Mouse (Mus musculus) limb, embryonic 13.5 days (tissue): Measurements from ENCODE around the gene Wdr46. TPM values are rescaled to one million over a fixed set of nuclear protein-coding genes. Genes with fewer than 3 reads are reported as not detected.

Experiments used
- ATAC-seq: fragments of 200-750 bp; cut with Nextera tagmentation; 2 replicates; pipeline ENCODE4 v1.8.0; 2017; ENCODE audit warnings: low read depth, moderate number of reproducible peaks, moderate TSS enrichment; ENCODE audit not compliant: low FRiP score
- H3K27ac ChIP-seq: fragments of 300-500 bp; sonication (generic); 2 replicates; pipeline ENCODE4 v1.5.1; 2015; ENCODE audit warnings: inconsistent platforms, mild to moderate bottlenecking, moderate library complexity
- H3K27me3 ChIP-seq: fragments of 300-500 bp; sonication (generic); 2 replicates; pipeline ENCODE4 v1.6.1; 2015; ENCODE audit warnings: mild to moderate bottlenecking, inconsistent platforms
- H3K36me3 ChIP-seq: fragments of 300-500 bp; sonication (generic); 2 replicates; pipeline ENCODE4 v1.6.1; 2015; ENCODE audit warnings: inconsistent platforms, mild to moderate bottlenecking, moderate library complexity
- H3K4me1 ChIP-seq: fragments of 300-500 bp; sonication (generic); 2 replicates; pipeline ENCODE4 v1.6.1; 2015; ENCODE audit warnings: inconsistent platforms
- H3K4me2 ChIP-seq: fragments of 300-500 bp; sonication (generic); replicated peaks from 2 replicates; pipeline ENCODE4 v1.6.1; 2015; ENCODE audit warnings: inconsistent platforms, mild to moderate bottlenecking, moderate library complexity
- H3K4me3 ChIP-seq: fragments of 300-500 bp; sonication (generic); 2 replicates; pipeline ENCODE4 v1.5.1; 2015; ENCODE audit warnings: moderate library complexity, mild to moderate bottlenecking, inconsistent platforms
- H3K9ac ChIP-seq: fragments of 300-500 bp; sonication (generic); 2 replicates; pipeline ENCODE4 v1.6.1; 2015; ENCODE audit warnings: mild to moderate bottlenecking, inconsistent platforms
- H3K9me3 ChIP-seq: fragments of 300-500 bp; sonication (generic); 2 replicates; pipeline ENCODE4 v1.6.1; 2016; ENCODE audit warnings: inconsistent platforms
- WGBS: fragments of 180-500 bp; shearing (Covaris S2); methylation state at CpG from one replicate; pipeline ENCODE4 v1.1.7; 2015; 5-methylcytosine and 5-hydroxymethylcytosine counted together
- polyA plus RNA-seq: library from polyadenylated mRNA; unstranded; fragments of >200 nt; fragmentation: Nextera tagmentation; extraction: Ambion mirVana; gene quantifications from 2 replicates; pipeline ENCODE4 v1.2.1, GENCODE M21; 2015

Gene Wdr46
- polyA plus RNA-seq, 1 experiment from 2014 or later, result 37.0 TPM

- 85% methylated on average over 10 of the region's 10 CpGs for WGBS
- Histone ChIP-seq H3K4me2 (no peak overlapping the region), H3K36me3 (peaks cover 22% of the 10 kb centered on the region; the same call in 1 of the 2 replicates), H3K9me3 (no peaks in the 10 kb centered on the region), H3K4me3 (no peak overlapping the region), H3K27ac (no peak overlapping the region), H3K27me3 (no peaks in the 10 kb centered on the region), H3K4me1 (peaks cover 18% of the 10 kb centered on the region), H3K9ac (no peak overlapping the region)
- no peak for ATAC-seq
These were observed 15.7 kb upstream of the Wdr46 start for GRCm38 (mm10) chr17:33924577-33925283.

- Histone ChIP-seq H3K9me3 (no peaks in the 10 kb centered on the region), H3K4me1 (peaks cover 14% of the 10 kb centered on the region), H3K27ac (no peak overlapping the region), H3K4me2 (no peak overlapping the region), H3K27me3 (no peaks in the 10 kb centered on the region), H3K36me3 (peaks cover 22% of the 10 kb centered on the region; the same call in 1 of the 2 replicates), H3K4me3 (no peak overlapping the region), H3K9ac (no peak overlapping the region)
- ATAC-seq, result no peak
- WGBS, result 84% methylated on average over 21 of the region's 21 CpGs
These were observed 14.9 kb upstream of the Wdr46 start for GRCm38 (mm10) chr17:33925406-33926116.

GRCm38 (mm10) chr17:33926207-33926932 lies 14.1 kb upstream of the Wdr46 start:
- H3K4me2 ChIP-seq, result no peak overlapping the region
- H3K9me3 ChIP-seq, result no peaks in the 10 kb centered on the region
- 75% methylated on average over 17 of the region's 17 CpGs for WGBS
- ATAC-seq, result no peak
- H3K36me3 ChIP-seq, result peaks cover 22% of the 10 kb centered on the region; the same call in 1 of the 2 replicates
- H3K27me3 ChIP-seq, result no peaks in the 10 kb centered on the region
- no peak overlapping the region for H3K4me3 ChIP-seq
- no peak overlapping the region for H3K27ac ChIP-seq
- peaks cover 21% of the 10 kb centered on the region for H3K4me1 ChIP-seq
- H3K9ac ChIP-seq, result no peak overlapping the region

GRCm38 (mm10) chr17:33928251-33928947 lies 12.1 kb upstream of the Wdr46 start:
- H3K4me1 ChIP-seq, result peaks cover 24% of the 10 kb centered on the region
- H3K4me3 ChIP-seq, result peak overlapping the region; percentile 87
- no peak for ATAC-seq
- no peak overlapping the region for H3K27ac ChIP-seq
- no peaks in the 10 kb centered on the region for H3K27me3 ChIP-seq
- WGBS, result 63% methylated on average over 21 of the region's 21 CpGs
- H3K9me3 ChIP-seq, result no peaks in the 10 kb centered on the region
- H3K9ac ChIP-seq, result peak overlapping the region; percentile 89
- H3K4me2 ChIP-seq, result peak overlapping the region; percentile 98
- peaks cover 37% of the 10 kb centered on the region for H3K36me3 ChIP-seq

GRCm38 (mm10) chr17:33929371-33930279 lies 10.8 kb upstream of the Wdr46 start, which contains the start of gene Rgl2:
Gene Rgl2, plus strand, starts transcription at chr17:33929543.
- H3K36me3 ChIP-seq, result peaks cover 50% of the 10 kb centered on the region
- H3K9me3 ChIP-seq, result no peaks in the 10 kb centered on the region
- peak within 1 kb of the TSS; percentile 87 for H3K4me3 ChIP-seq
- peak; percentile 77 for ATAC-seq
- H3K27me3 ChIP-seq, result no peaks in the 10 kb centered on the region
- WGBS, result 0% methylated on average over 76 of the region's 80 CpGs
- peak within 1 kb of the TSS; percentile 89 for H3K9ac ChIP-seq
- H3K4me2 ChIP-seq, result peak within 1 kb of the TSS; percentile 98
- peaks cover 24% of the 10 kb centered on the region for H3K4me1 ChIP-seq
- H3K27ac ChIP-seq, result peak within 1 kb of the TSS; percentile 96

- peaks cover 52% of the 10 kb centered on the region for H3K36me3 ChIP-seq
- H3K27me3 ChIP-seq, result no peaks in the 10 kb centered on the region
- H3K4me3 ChIP-seq, result peak overlapping the region; percentile 87
- peak overlapping the region; percentile 96 for H3K27ac ChIP-seq
- under 1% methylated on average over 45 of the region's 45 CpGs for WGBS
- H3K4me1 ChIP-seq, result peaks cover 24% of the 10 kb centered on the region
- peak overlapping the region; percentile 89 for H3K9ac ChIP-seq
- ATAC-seq, result peak; percentile 10; the same call in 1 of the 2 replicates
- H3K4me2 ChIP-seq, result peak overlapping the region; percentile 98
- H3K9me3 ChIP-seq, result no peaks in the 10 kb centered on the region
These were observed 9.9 kb upstream of the Wdr46 start for GRCm38 (mm10) chr17:33930280-33931158.

GRCm38 (mm10) chr17:33931159-33931866 lies 9.1 kb upstream of the Wdr46 start:
- H3K27ac ChIP-seq, result no peak overlapping the region

GRCm38 (mm10) chr17:33931947-33932346 lies 8.5 kb upstream of the Wdr46 start:
- Histone ChIP-seq H3K9me3 (no peaks in the 10 kb centered on the region), H3K36me3 (peaks cover 55% of the 10 kb centered on the region), H3K27ac (no peak overlapping the region), H3K9ac (no peak overlapping the region), H3K4me2 (peak overlapping the region; percentile 98; the same call in 1 of the 2 replicates), H3K4me3 (peak overlapping the region; percentile 87; the same call in 1 of the 2 replicates), H3K27me3 (no peaks in the 10 kb centered on the region), H3K4me1 (peaks cover 24% of the 10 kb centered on the region)
- 91% methylated on average over 11 of the region's 11 CpGs for WGBS
- no peak for ATAC-seq

More at GRCm38 (mm10) chr17:33931159-33931866, 9.1 kb upstream of the Wdr46 start:
- whole genome bisulfite sequencing, result 37% methylated on average over 18 of the region's 18 CpGs
- no peak for ATAC-seq
- peaks cover 24% of the 10 kb centered on the region for H3K4me1 ChIP-seq
- H3K9ac ChIP-seq, result peak overlapping the region; percentile 89
- H3K4me2 ChIP-seq, result peak overlapping the region; percentile 98
- H3K27me3 ChIP-seq, result no peaks in the 10 kb centered on the region
- H3K9me3 ChIP-seq, result no peaks in the 10 kb centered on the region
- peak overlapping the region; percentile 87 for H3K4me3 ChIP-seq
- H3K36me3 ChIP-seq, result peaks cover 52% of the 10 kb centered on the region

- no peak overlapping the region for H3K9ac ChIP-seq
- H3K36me3 ChIP-seq, result peaks cover 56% of the 10 kb centered on the region
- 88% methylated on average over 14 of the region's 14 CpGs for WGBS
These were observed 8.0 kb upstream of the Wdr46 start for GRCm38 (mm10) chr17:33932448-33932847.

GRCm38 (mm10) chr17:33932970-33933369 lies 7.5 kb upstream of the Wdr46 start:
- Histone ChIP-seq H3K4me2 (no peak overlapping the region), H3K36me3 (peaks cover 58% of the 10 kb centered on the region), H3K4me1 (peaks cover 21% of the 10 kb centered on the region), H3K27me3 (no peaks in the 10 kb centered on the region), H3K4me3 (no peak overlapping the region), H3K9ac (no peak overlapping the region), H3K27ac (no peak overlapping the region), H3K9me3 (no peaks in the 10 kb centered on the region)
- 88% methylated on average over 15 of the region's 15 CpGs for WGBS
- ATAC-seq, result no peak

More at GRCm38 (mm10) chr17:33932448-33932847, 8.0 kb upstream of the Wdr46 start:
- no peaks in the 10 kb centered on the region for H3K27me3 ChIP-seq
- peaks cover 24% of the 10 kb centered on the region for H3K4me1 ChIP-seq
- no peak overlapping the region for H3K27ac ChIP-seq
- no peak for ATAC-seq
- H3K4me2 ChIP-seq, result no peak overlapping the region
- H3K4me3 ChIP-seq, result no peak overlapping the region
- H3K9me3 ChIP-seq, result no peaks in the 10 kb centered on the region
